Mouse (Mus musculus) C2C12 (cell line): ENCODE measurements at regions not wholly inside any gene's neighbourhood (a gene's known extent, or its start where the extent isn't known, plus 50 kb on each side); places are given as distances from the start of the nearest gene placed in this dataset.

Source experiments
- H3K27me3 ChIP-seq: one replicate; pipeline ENCODE4 v1.6.1; 2011; ENCODE audit not compliant: control insufficient read depth, insufficient read depth, insufficient read length
- H3K36me3 ChIP-seq: one replicate; pipeline ENCODE4 v1.6.1; 2011; ENCODE audit not compliant: control insufficient read depth, insufficient read depth
- H3K4me3 ChIP-seq: one replicate; pipeline ENCODE4 v1.5.1; 2011; ENCODE audit warnings: mild to moderate bottlenecking, control low read depth; ENCODE audit not compliant: poor library complexity, insufficient read depth, severe bottlenecking
- H3K79me2 ChIP-seq: one replicate; pipeline ENCODE4 v1.6.1; 2011; ENCODE audit not compliant: control insufficient read depth, insufficient read depth
- H3K79me3 ChIP-seq: one replicate; pipeline ENCODE4 v1.6.1; 2011; ENCODE audit warnings: low read depth, control low read depth
- H3ac ChIP-seq: one replicate; pipeline ENCODE3; 2011; ENCODE audit warnings: low read depth; ENCODE audit not compliant: control insufficient read depth, insufficient read length
- CEBPB ChIP-seq: IDR thresholded peaks from one replicate; pipeline ENCODE4 v1.6.1; 2011; ENCODE audit warnings: low read depth, mild to moderate bottlenecking, control low read depth, moderate library complexity
- CTCF ChIP-seq: IDR thresholded peaks from one replicate; pipeline ENCODE4 v1.5.1; 2011; ENCODE audit not compliant: control insufficient read depth, insufficient read depth, insufficient read length
- FOSL1 ChIP-seq: IDR thresholded peaks from one replicate; pipeline ENCODE4 v1.8.0; 2011; ENCODE audit warnings: mild to moderate bottlenecking, low read length; ENCODE audit not compliant: poor library complexity, insufficient read depth, severe bottlenecking
- MAX ChIP-seq: IDR thresholded peaks from one replicate; pipeline ENCODE4 v1.6.1; 2011; ENCODE audit warnings: mild to moderate bottlenecking, control low read depth
- MYOD1 ChIP-seq: IDR thresholded peaks from one replicate; pipeline ENCODE4 v1.6.1; 2011; ENCODE audit warnings: low read depth; ENCODE audit not compliant: control insufficient read depth, insufficient read length
- MYOG ChIP-seq: IDR thresholded peaks from one replicate; pipeline ENCODE4 v1.6.1; 2011; ENCODE audit not compliant: control insufficient read depth, insufficient read length; ENCODE audit errors: extremely low read depth
- USF1 ChIP-seq: IDR thresholded peaks from one replicate; pipeline ENCODE4 v1.6.1; 2011; ENCODE audit warnings: low read depth, mild to moderate bottlenecking, control low read depth, moderate library complexity

DNA sequence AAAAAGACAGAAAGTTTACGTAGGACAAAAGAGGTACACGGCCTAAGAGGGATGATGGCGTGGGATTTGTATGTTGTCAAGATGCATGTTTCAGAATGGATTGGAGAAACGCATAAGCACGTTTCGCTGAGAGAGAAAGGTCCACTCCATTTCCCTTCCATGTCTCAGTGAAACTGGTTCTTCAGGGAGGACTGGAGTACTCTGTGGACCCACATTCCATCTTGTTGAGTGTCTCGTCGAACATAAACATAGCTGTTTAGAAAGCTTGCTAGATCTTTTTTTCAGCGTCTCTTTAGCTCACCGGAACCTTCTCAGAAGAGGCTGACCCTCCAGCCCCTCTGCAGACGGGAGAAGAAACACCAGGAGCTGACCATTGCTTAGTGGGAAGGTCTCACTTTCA is 145.5 kb downstream of the Evx1 start:
- Histone ChIP-seq H3K4me3 (no peak overlapping the region), H3K36me3 (no peaks in the 10 kb centered on the region), H3K79me3 (no peaks in the 10 kb centered on the region), H3ac (no peak overlapping the region), H3K27me3 (peaks cover 3% of the 10 kb centered on the region), H3K79me2 (no peaks in the 10 kb centered on the region)
- TF ChIP-seq MYOG, result no peak

DNA sequence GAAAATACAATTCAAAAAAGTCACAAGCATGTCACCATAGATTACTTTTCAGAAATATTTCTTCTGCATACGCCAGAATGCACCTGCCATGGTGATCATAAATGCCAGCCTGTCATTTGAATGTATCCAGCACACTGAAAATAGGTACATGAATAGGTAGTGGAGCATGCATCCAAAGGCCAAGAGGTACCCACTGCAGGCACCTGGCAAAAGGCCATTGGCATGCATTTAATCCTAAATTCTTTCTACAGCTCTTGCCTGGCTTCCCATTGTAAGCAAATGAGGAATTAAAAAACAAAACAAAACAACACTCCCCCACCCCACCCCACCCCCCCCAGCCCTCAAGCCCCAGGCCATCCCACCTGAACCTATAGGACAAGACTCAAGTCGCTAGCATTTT is 147.9 kb downstream of the Evx1 start:
- no peaks in the 10 kb centered on the region for H3K79me2 ChIP-seq
- no peak overlapping the region for H3K4me3 ChIP-seq
- H3ac ChIP-seq, result no peak overlapping the region
- no peaks in the 10 kb centered on the region for H3K36me3 ChIP-seq
- H3K27me3 ChIP-seq, result peaks cover 3% of the 10 kb centered on the region
- no peaks in the 10 kb centered on the region for H3K79me3 ChIP-seq
- TF ChIP-seq MYOD1 (no peak), MYOG (no peak), CEBPB (no peak), FOSL1 (no peak), MAX (no peak), CTCF (no peak), USF1 (no peak)

DNA sequence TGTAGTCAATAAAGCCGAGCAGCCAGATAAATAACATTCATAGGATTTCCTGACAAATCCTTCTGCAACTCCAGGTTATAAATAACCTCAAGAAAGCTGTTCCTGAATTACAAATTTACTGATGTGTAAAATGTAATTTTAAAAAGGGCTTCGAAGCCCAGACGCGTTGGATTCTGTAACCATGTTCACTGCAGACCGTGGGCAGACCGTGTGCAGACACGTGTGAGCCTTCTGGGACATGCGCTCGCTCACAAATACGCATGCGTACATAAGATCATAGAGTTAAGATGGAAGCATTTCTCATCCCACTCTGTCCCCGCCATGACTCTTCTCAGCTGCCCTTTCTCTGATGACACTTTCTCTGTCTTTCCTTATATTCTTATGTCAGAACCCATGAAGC is 150.1 kb downstream of the Evx1 start:
- TF ChIP-seq USF1 (no peak), MYOG (no peak), CEBPB (no peak), MAX (no peak)
- Histone ChIP-seq H3ac (no peak overlapping the region), H3K79me2 (no peaks in the 10 kb centered on the region), H3K4me3 (no peak overlapping the region), H3K27me3 (no peaks in the 10 kb centered on the region), H3K36me3 (no peaks in the 10 kb centered on the region), H3K79me3 (no peaks in the 10 kb centered on the region)

- no peak overlapping the region for H3K4me3 ChIP-seq
Observed at GRCm38 (mm10) chr6:52464571-52464970, 151.3 kb downstream of the Evx1 start.

DNA sequence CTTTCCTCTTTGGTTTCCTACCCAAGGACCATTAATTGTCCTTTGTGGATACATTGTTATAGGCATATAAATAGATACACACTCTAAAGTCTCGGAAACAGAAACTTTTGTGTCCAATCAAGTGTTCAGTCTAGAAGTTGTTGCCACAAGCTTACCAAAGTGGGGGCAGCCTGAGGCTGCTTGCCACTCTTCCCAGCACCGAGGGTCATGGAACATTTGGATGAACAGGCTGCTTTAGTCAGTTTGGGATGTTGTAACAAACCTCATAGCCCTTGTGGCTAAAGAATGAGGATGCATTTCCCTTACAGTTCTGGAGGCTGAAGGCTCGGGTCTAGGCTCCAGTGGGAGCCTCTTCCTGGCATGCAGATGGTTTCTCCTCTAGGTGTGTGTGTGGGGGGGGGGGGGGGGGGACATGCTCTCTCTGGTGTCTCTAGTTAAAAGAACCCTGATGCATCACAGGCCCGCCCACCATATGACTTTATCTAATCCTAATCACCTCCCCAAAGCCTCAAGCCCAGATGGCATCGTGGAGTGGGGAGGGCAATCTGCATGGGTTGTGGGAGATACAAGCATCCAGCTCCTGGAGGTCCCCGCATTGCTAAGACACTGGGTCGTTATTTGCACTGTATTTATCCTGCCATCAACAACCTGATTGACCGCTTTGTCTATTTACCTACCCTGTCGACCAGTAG is 152.7 kb downstream of the Evx1 start:
- TF ChIP-seq FOSL1 (no peak), USF1 (no peak), MAX (no peak), MYOG (no peak), MYOD1 (no peak), CEBPB (no peak), CTCF (no peak)
- H3ac ChIP-seq, result no peak overlapping the region
- no peaks in the 10 kb centered on the region for H3K36me3 ChIP-seq
- H3K79me3 ChIP-seq, result no peaks in the 10 kb centered on the region
- no peak overlapping the region for H3K4me3 ChIP-seq
- no peaks in the 10 kb centered on the region for H3K27me3 ChIP-seq
- no peaks in the 10 kb centered on the region for H3K79me2 ChIP-seq

More at GRCm38 (mm10) chr6:52464571-52464970, 151.3 kb downstream of the Evx1 start:
- no peaks in the 10 kb centered on the region for H3K79me2 ChIP-seq
- no peaks in the 10 kb centered on the region for H3K36me3 ChIP-seq
- TF ChIP-seq CTCF (no peak), MYOD1 (no peak), FOSL1 (no peak), MAX (no peak), MYOG (no peak), CEBPB (no peak), USF1 (no peak)
- no peaks in the 10 kb centered on the region for H3K79me3 ChIP-seq
- no peaks in the 10 kb centered on the region for H3K27me3 ChIP-seq
- no peak overlapping the region for H3ac ChIP-seq

GRCm38 (mm10) chr6:52470831-52471230 is 157.5 kb downstream of the Evx1 start:
- Histone ChIP-seq H3K36me3 (no peaks in the 10 kb centered on the region), H3K79me3 (no peaks in the 10 kb centered on the region), H3K27me3 (no peaks in the 10 kb centered on the region), H3ac (no peak overlapping the region), H3K79me2 (no peaks in the 10 kb centered on the region), H3K4me3 (no peak overlapping the region)
- TF ChIP-seq USF1 (no peak), MYOG (no peak), MYOD1 (no peak), FOSL1 (no peak), CEBPB (no peak), CTCF (no peak), MAX (no peak)
